Mouse (Mus musculus): ENCODE results near the gene Mrpl33. TPM values are rescaled to one million over a fixed set of nuclear protein-coding genes. Genes with fewer than 3 reads are reported as not detected.

Gene Mrpl33
- polyA plus RNA-seq, 1 experiment from 2014 or later = 213 TPM

- WGBS = 87% methylated on average over 2 of the region's 2 CpGs
- no peaks in the 10 kb centered on the region for H3K4me1 ChIP-seq (replicated peaks; ENCODE audit: control insufficient read depth, insufficient read depth, low read length)
Measured at GRCm38 (mm10) chr5:31640542-31640941, 43.8 kb downstream of the Mrpl33 start.

GRCm38 (mm10) chr5:31642300-31642699, 45.6 kb downstream of the Mrpl33 start:
- no peak for DNase-seq (ENCODE audit: low spot score)
- Histone ChIP-seq H3K36me3 (ENCODE audit: control insufficient read depth, insufficient read depth, low read length) (no peaks in the 10 kb centered on the region), H3K27me3 (ENCODE audit: control insufficient read depth, insufficient read depth, low read length) (no peaks in the 10 kb centered on the region), H3K9me3 (ENCODE audit: control insufficient read depth, low read length) (no peaks in the 10 kb centered on the region), H3K27ac (ENCODE audit: low read depth, low read length) (no peak overlapping the region), H3K4me1 (replicated peaks; ENCODE audit: control insufficient read depth, insufficient read depth, low read length) (no peaks in the 10 kb centered on the region), H3K4me2 (replicated peaks; ENCODE audit: low read depth, low read length) (no peak overlapping the region), H3K9ac (ENCODE audit: low read depth, low read length) (no peak overlapping the region), H3K4me3 (ENCODE audit: low read depth, low read length) (no peak overlapping the region)
- 94% methylated on average over 3 of the region's 3 CpGs for WGBS
- ATAC-seq (ENCODE audit: low FRiP score) = no peak

More at GRCm38 (mm10) chr5:31640542-31640941, 43.8 kb downstream of the Mrpl33 start:
- Histone ChIP-seq H3K9me3 (ENCODE audit: control insufficient read depth, low read length) (no peaks in the 10 kb centered on the region), H3K36me3 (ENCODE audit: control insufficient read depth, insufficient read depth, low read length) (no peaks in the 10 kb centered on the region), H3K27me3 (ENCODE audit: control insufficient read depth, insufficient read depth, low read length) (no peaks in the 10 kb centered on the region), H3K27ac (ENCODE audit: low read depth, low read length) (no peak overlapping the region), H3K9ac (ENCODE audit: low read depth, low read length) (no peak overlapping the region), H3K4me3 (ENCODE audit: low read depth, low read length) (no peak overlapping the region), H3K4me2 (replicated peaks; ENCODE audit: low read depth, low read length) (no peak overlapping the region)
- ATAC-seq (ENCODE audit: low FRiP score) (no peak), DNase-seq (ENCODE audit: low spot score) (no peak)

GRCm38 (mm10) chr5:31644272-31644671, 47.5 kb downstream of the Mrpl33 start:
- 82% methylated on average over 4 of the region's 4 CpGs for WGBS
- Histone ChIP-seq H3K36me3 (ENCODE audit: control insufficient read depth, insufficient read depth, low read length) (no peaks in the 10 kb centered on the region), H3K4me3 (ENCODE audit: low read depth, low read length) (no peak overlapping the region), H3K27me3 (ENCODE audit: control insufficient read depth, insufficient read depth, low read length) (no peaks in the 10 kb centered on the region), H3K9me3 (ENCODE audit: control insufficient read depth, low read length) (no peaks in the 10 kb centered on the region), H3K27ac (ENCODE audit: low read depth, low read length) (no peak overlapping the region), H3K4me1 (replicated peaks; ENCODE audit: control insufficient read depth, insufficient read depth, low read length) (no peaks in the 10 kb centered on the region), H3K4me2 (replicated peaks; ENCODE audit: low read depth, low read length) (no peak overlapping the region), H3K9ac (ENCODE audit: low read depth, low read length) (no peak overlapping the region)
- DNase-seq (ENCODE audit: low spot score) (no peak), ATAC-seq (ENCODE audit: low FRiP score) (no peak)

GRCm38 (mm10) chr5:31644847-31645246, 48.1 kb downstream of the Mrpl33 start:
- H3K4me1 ChIP-seq (replicated peaks; ENCODE audit: control insufficient read depth, insufficient read depth, low read length) = no peaks in the 10 kb centered on the region
- DNase-seq (ENCODE audit: low spot score) (no peak), ATAC-seq (ENCODE audit: low FRiP score) (no peak)
- no peak overlapping the region for H3K4me3 ChIP-seq (ENCODE audit: low read depth, low read length)
- no peaks in the 10 kb centered on the region for H3K27me3 ChIP-seq (ENCODE audit: control insufficient read depth, insufficient read depth, low read length)
- no peak overlapping the region for H3K9ac ChIP-seq (ENCODE audit: low read depth, low read length)
- WGBS = 88% methylated on average over 6 of the region's 6 CpGs
- no peak overlapping the region for H3K27ac ChIP-seq (ENCODE audit: low read depth, low read length)
- no peaks in the 10 kb centered on the region for H3K9me3 ChIP-seq (ENCODE audit: control insufficient read depth, low read length)
- no peaks in the 10 kb centered on the region for H3K36me3 ChIP-seq (ENCODE audit: control insufficient read depth, insufficient read depth, low read length)
- no peak overlapping the region for H3K4me2 ChIP-seq (replicated peaks; ENCODE audit: low read depth, low read length)

GRCm38 (mm10) chr5:31645798-31646197, 49.1 kb downstream of the Mrpl33 start:
- H3K27me3 ChIP-seq (ENCODE audit: control insufficient read depth, insufficient read depth, low read length) = no peaks in the 10 kb centered on the region
- H3K4me2 ChIP-seq (replicated peaks; ENCODE audit: low read depth, low read length) = no peak overlapping the region
- ATAC-seq (ENCODE audit: low FRiP score) = no peak
- no peak overlapping the region for H3K9ac ChIP-seq (ENCODE audit: low read depth, low read length)
- no peaks in the 10 kb centered on the region for H3K4me1 ChIP-seq (replicated peaks; ENCODE audit: control insufficient read depth, insufficient read depth, low read length)
- H3K27ac ChIP-seq (ENCODE audit: low read depth, low read length) = no peak overlapping the region
- no peak overlapping the region for H3K4me3 ChIP-seq (ENCODE audit: low read depth, low read length)
- H3K36me3 ChIP-seq (ENCODE audit: control insufficient read depth, insufficient read depth, low read length) = no peaks in the 10 kb centered on the region
- no peak for DNase-seq (ENCODE audit: low spot score)
- H3K9me3 ChIP-seq (ENCODE audit: control insufficient read depth, low read length) = no peaks in the 10 kb centered on the region
- 90% methylated on average over 6 of the region's 6 CpGs for WGBS

- Histone ChIP-seq H3K9ac (ENCODE audit: low read depth, low read length) (no peak overlapping the region), H3K27me3 (ENCODE audit: control insufficient read depth, insufficient read depth, low read length) (no peaks in the 10 kb centered on the region), H3K4me3 (ENCODE audit: low read depth, low read length) (no peak overlapping the region), H3K9me3 (ENCODE audit: control insufficient read depth, low read length) (no peaks in the 10 kb centered on the region), H3K4me2 (replicated peaks; ENCODE audit: low read depth, low read length) (no peak overlapping the region), H3K36me3 (ENCODE audit: control insufficient read depth, insufficient read depth, low read length) (no peaks in the 10 kb centered on the region), H3K4me1 (replicated peaks; ENCODE audit: control insufficient read depth, insufficient read depth, low read length) (no peaks in the 10 kb centered on the region), H3K27ac (ENCODE audit: low read depth, low read length) (no peak overlapping the region)
- DNase-seq (ENCODE audit: low spot score) (no peak), ATAC-seq (ENCODE audit: low FRiP score) (no peak)
- WGBS = 93% methylated on average over 6 of the region's 6 CpGs
Measured at GRCm38 (mm10) chr5:31646574-31646973, 49.8 kb downstream of the Mrpl33 start.

- ATAC-seq (ENCODE audit: low FRiP score) = no peak
Measured at GRCm38 (mm10) chr5:31647327-31647726, 50.6 kb downstream of the Mrpl33 start.

GRCm38 (mm10) chr5:31650518-31651288, 54.0 kb downstream of the Mrpl33 start:
- H3K4me1 ChIP-seq (replicated peaks; ENCODE audit: control insufficient read depth, insufficient read depth, low read length) = no peaks in the 10 kb centered on the region
- H3K4me2 ChIP-seq (replicated peaks; ENCODE audit: low read depth, low read length) = no peak overlapping the region
- H3K27me3 ChIP-seq (ENCODE audit: control insufficient read depth, insufficient read depth, low read length) = no peaks in the 10 kb centered on the region
- no peak overlapping the region for H3K4me3 ChIP-seq (ENCODE audit: low read depth, low read length)
- H3K27ac ChIP-seq (ENCODE audit: low read depth, low read length) = no peak overlapping the region
- WGBS = 88% methylated on average over 2 of the region's 2 CpGs
- no peaks in the 10 kb centered on the region for H3K9me3 ChIP-seq (ENCODE audit: control insufficient read depth, low read length)
- no peak overlapping the region for H3K9ac ChIP-seq (ENCODE audit: low read depth, low read length)
- DNase-seq (ENCODE audit: low spot score) = no peak
- ATAC-seq (ENCODE audit: low FRiP score) = no peak
- no peaks in the 10 kb centered on the region for H3K36me3 ChIP-seq (ENCODE audit: control insufficient read depth, insufficient read depth, low read length)

More at GRCm38 (mm10) chr5:31647327-31647726, 50.6 kb downstream of the Mrpl33 start:
- WGBS = 76% methylated on average over 2 of the region's 2 CpGs
- Histone ChIP-seq H3K36me3 (ENCODE audit: control insufficient read depth, insufficient read depth, low read length) (no peaks in the 10 kb centered on the region), H3K4me3 (ENCODE audit: low read depth, low read length) (no peak overlapping the region), H3K27me3 (ENCODE audit: control insufficient read depth, insufficient read depth, low read length) (no peaks in the 10 kb centered on the region), H3K9me3 (ENCODE audit: control insufficient read depth, low read length) (no peaks in the 10 kb centered on the region), H3K4me1 (replicated peaks; ENCODE audit: control insufficient read depth, insufficient read depth, low read length) (no peaks in the 10 kb centered on the region), H3K4me2 (replicated peaks; ENCODE audit: low read depth, low read length) (no peak overlapping the region), H3K27ac (ENCODE audit: low read depth, low read length) (no peak overlapping the region), H3K9ac (ENCODE audit: low read depth, low read length) (no peak overlapping the region)
- no peak for DNase-seq (ENCODE audit: low spot score)

GRCm38 (mm10) chr5:31655688-31656190, 59.0 kb downstream of the Mrpl33 start:
- H3K9ac ChIP-seq (ENCODE audit: low read depth, low read length) = no peak overlapping the region
- 92% methylated on average over 1 of the region's 1 CpGs for WGBS
- no peak for ATAC-seq (ENCODE audit: low FRiP score)

More at GRCm38 (mm10) chr5:31655688-31656190, 59.0 kb downstream of the Mrpl33 start:
- Histone ChIP-seq H3K4me3 (ENCODE audit: low read depth, low read length) (no peak overlapping the region), H3K27me3 (ENCODE audit: control insufficient read depth, insufficient read depth, low read length) (no peaks in the 10 kb centered on the region), H3K27ac (ENCODE audit: low read depth, low read length) (no peak overlapping the region), H3K9me3 (ENCODE audit: control insufficient read depth, low read length) (no peaks in the 10 kb centered on the region), H3K4me2 (replicated peaks; ENCODE audit: low read depth, low read length) (no peak overlapping the region), H3K4me1 (replicated peaks; ENCODE audit: control insufficient read depth, insufficient read depth, low read length) (no peaks in the 10 kb centered on the region), H3K36me3 (ENCODE audit: control insufficient read depth, insufficient read depth, low read length) (no peaks in the 10 kb centered on the region)
- no peak for DNase-seq (ENCODE audit: low spot score)

Measured in hindbrain, embryonic 11.5 days (tissue).